Mouse (Mus musculus) embryonic facial prominence, embryonic 15.5 days (tissue): ENCODE data around the gene Pstpip1. TPM values are rescaled to one million over a fixed set of nuclear protein-coding genes. Genes with fewer than 3 reads are reported as not detected.

Experiments
- ATAC-seq: fragments of 200-750 bp; cut with Nextera tagmentation; 2 replicates; pipeline ENCODE4 v1.8.0; 2017; ENCODE audit warnings: low read depth, moderate TSS enrichment; ENCODE audit not compliant: insufficient number of reproducible peaks, low FRiP score, low TSS enrichment
- H3K27ac ChIP-seq: fragments of 300-500 bp; sonication (generic); replicated peaks from 2 replicates; pipeline ENCODE4 v1.5.1; 2015; ENCODE audit warnings: mild to moderate bottlenecking, inconsistent platforms
- H3K27me3 ChIP-seq: fragments of 300-500 bp; sonication (generic); 2 replicates; pipeline ENCODE4 v1.6.1; 2015; ENCODE audit warnings: inconsistent platforms
- H3K36me3 ChIP-seq: fragments of 300-500 bp; sonication (generic); 2 replicates; pipeline ENCODE4 v1.6.1; 2015; ENCODE audit warnings: mild to moderate bottlenecking, inconsistent platforms
- H3K4me1 ChIP-seq: fragments of 300-500 bp; sonication (generic); 2 replicates; pipeline ENCODE4 v1.6.1; 2015; ENCODE audit warnings: inconsistent platforms
- H3K4me2 ChIP-seq: fragments of 300-500 bp; sonication (generic); replicated peaks from 2 replicates; pipeline ENCODE4 v1.6.1; 2015; ENCODE audit warnings: mild to moderate bottlenecking, inconsistent platforms
- H3K4me3 ChIP-seq: fragments of 300-500 bp; sonication (generic); replicated peaks from 2 replicates; pipeline ENCODE4 v1.5.1; 2015; ENCODE audit warnings: mild to moderate bottlenecking, inconsistent platforms
- H3K9ac ChIP-seq: fragments of 300-500 bp; sonication (generic); 2 replicates; pipeline ENCODE4 v1.6.1; 2015; ENCODE audit warnings: inconsistent platforms
- H3K9me3 ChIP-seq: fragments of 300-500 bp; sonication (generic); replicated peaks from 2 replicates; pipeline ENCODE4 v1.6.1; 2016; ENCODE audit warnings: inconsistent platforms
- WGBS: fragments of 180-500 bp; shearing (Covaris S2); methylation state at CpG from one replicate; pipeline ENCODE4 v1.1.7; 2015; 5-methylcytosine and 5-hydroxymethylcytosine counted together
- polyA plus RNA-seq: library from polyadenylated mRNA; unstranded; fragments of >200 nt; fragmentation: Nextera tagmentation; extraction: Ambion mirVana; gene quantifications from 2 replicates; pipeline ENCODE4 v1.2.1, GENCODE M21; 2015

Gene Pstpip1
- polyA plus RNA-seq, 1 experiment from 2014 or later: 4.6 TPM

GRCm38 (mm10) chr9:56128331-56128730 lies 38.6 kb downstream of the Pstpip1 start:
- Histone ChIP-seq H3K27me3 (no peaks in the 10 kb centered on the region), H3K9ac (no peak overlapping the region), H3K9me3 (no peaks in the 10 kb centered on the region), H3K4me3 (no peak overlapping the region), H3K4me2 (no peak overlapping the region), H3K27ac (no peak overlapping the region), H3K36me3 (peaks cover 52% of the 10 kb centered on the region), H3K4me1 (0 out of 2 replicates have a peak, but pooled peaks cover 8% of the 10 kb centered on the region)
- WGBS: 91% methylated on average over 9 of the region's 9 CpGs
- ATAC-seq: no peak

GRCm38 (mm10) chr9:56129951-56130350 lies 40.2 kb downstream of the Pstpip1 start:
- no peaks in the 10 kb centered on the region for H3K9me3 ChIP-seq
- WGBS: 98% methylated on average over 3 of the region's 3 CpGs
- peaks cover 68% of the 10 kb centered on the region for H3K36me3 ChIP-seq
- no peak overlapping the region for H3K4me3 ChIP-seq
- H3K4me1 ChIP-seq: 0 out of 2 replicates have a peak, but pooled peaks cover 1% of the 10 kb centered on the region
- H3K4me2 ChIP-seq: no peak overlapping the region
- H3K9ac ChIP-seq: no peak overlapping the region
- H3K27ac ChIP-seq: no peak overlapping the region
- no peaks in the 10 kb centered on the region for H3K27me3 ChIP-seq
- no peak for ATAC-seq

DNA sequence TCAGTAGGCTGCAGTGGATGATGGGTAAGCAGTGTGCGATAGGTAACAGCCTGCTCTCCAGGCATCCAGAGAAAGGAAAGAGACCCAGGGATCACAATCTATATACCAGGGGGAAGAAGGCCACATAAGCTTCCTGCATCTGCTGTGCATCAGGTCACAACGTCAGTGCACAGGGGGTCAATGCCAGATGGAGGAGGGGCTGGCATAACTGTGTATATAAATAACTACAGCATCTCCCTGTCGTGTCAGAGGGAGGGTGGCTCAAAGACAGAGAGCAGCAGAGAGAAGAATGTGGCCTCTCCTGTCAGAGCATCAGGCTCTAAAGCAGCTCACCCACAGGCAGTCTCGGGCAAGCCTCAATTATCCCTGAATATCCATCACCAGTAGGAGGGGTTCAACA lies 40.8 kb downstream of the Pstpip1 start:
- Histone ChIP-seq H3K4me1 (no peaks in the 10 kb centered on the region), H3K4me2 (no peak overlapping the region), H3K9me3 (no peaks in the 10 kb centered on the region), H3K27me3 (no peaks in the 10 kb centered on the region), H3K27ac (no peak overlapping the region), H3K9ac (no peak overlapping the region), H3K36me3 (peaks cover 73% of the 10 kb centered on the region), H3K4me3 (no peak overlapping the region)
- no peak for ATAC-seq
- 55% methylated on average over 4 of the region's 4 CpGs for WGBS

DNA sequence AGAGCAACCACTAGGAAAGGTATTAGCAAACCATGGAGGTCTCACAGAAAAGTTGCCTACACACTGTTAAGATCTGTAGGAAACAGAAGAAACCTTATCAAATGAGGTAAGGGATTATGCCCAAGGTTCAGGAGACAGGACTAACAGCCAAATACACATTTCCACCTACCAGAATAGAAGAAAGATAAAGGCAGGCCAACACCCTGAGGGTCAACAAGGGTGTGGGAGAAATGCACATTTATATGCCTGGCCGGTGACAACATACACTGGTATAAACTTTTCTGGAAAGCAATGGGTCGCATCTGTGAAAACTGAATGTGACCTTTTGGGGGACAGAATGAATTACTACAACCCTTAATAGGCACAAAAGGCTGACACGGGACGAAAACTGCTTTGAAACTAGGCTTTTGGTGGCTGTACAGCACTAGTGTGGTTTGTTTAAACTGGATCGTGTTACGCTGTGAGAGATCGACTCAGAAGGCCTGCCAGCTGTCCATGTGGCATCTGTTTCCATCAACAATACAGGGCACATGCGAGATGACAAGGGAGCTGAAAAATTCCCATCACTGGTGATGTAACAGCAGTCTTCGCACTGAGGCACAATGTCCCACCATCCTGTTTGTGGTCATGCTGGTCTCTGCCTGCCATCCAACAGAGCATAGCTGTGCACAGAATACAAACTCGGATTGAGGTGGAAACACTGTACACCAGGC lies 42.2 kb downstream of the Pstpip1 start:
- Histone ChIP-seq H3K27ac (no peak overlapping the region), H3K4me1 (no peaks in the 10 kb centered on the region), H3K9me3 (no peaks in the 10 kb centered on the region), H3K36me3 (peaks cover 86% of the 10 kb centered on the region), H3K4me3 (no peak overlapping the region), H3K27me3 (no peaks in the 10 kb centered on the region), H3K9ac (no peak overlapping the region), H3K4me2 (no peak overlapping the region)
- 48% methylated on average over 10 of the region's 10 CpGs for WGBS
- ATAC-seq: no peak

GRCm38 (mm10) chr9:56133970-56134369 lies 44.2 kb downstream of the Pstpip1 start:
- H3K27ac ChIP-seq: 0 out of 2 replicates have a peak overlapping the region, but pooled peaks have one; percentile 22
- no peaks in the 10 kb centered on the region for H3K4me1 ChIP-seq
- peaks cover 73% of the 10 kb centered on the region for H3K36me3 ChIP-seq
- no peaks in the 10 kb centered on the region for H3K27me3 ChIP-seq
- no peak for ATAC-seq
- no peak overlapping the region for H3K4me3 ChIP-seq
- no peak overlapping the region for H3K4me2 ChIP-seq
- 81% methylated on average over 5 of the region's 5 CpGs for WGBS
- H3K9me3 ChIP-seq: no peaks in the 10 kb centered on the region
- no peak overlapping the region for H3K9ac ChIP-seq

DNA sequence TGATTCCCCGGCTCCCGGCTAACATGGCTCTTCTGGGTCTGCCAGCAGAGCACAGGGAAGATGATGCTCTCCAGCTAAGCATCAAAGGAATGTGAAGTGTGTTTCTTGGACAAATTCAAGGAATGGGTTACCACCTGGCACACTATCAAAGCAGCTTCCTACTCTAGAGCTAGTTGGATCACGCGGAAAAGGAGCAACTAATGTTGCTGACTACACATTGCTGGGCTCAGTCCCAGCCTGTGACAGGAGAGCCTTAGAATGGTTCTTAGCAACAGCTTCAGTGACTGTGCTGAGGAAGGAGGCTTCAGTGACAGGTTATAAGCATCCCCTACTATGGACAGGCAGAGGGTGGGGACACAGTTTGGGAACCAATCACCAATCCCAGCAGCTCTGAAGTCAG lies 44.9 kb downstream of the Pstpip1 start:
- H3K4me3 ChIP-seq: no peak overlapping the region
- H3K9me3 ChIP-seq: no peaks in the 10 kb centered on the region
- 0 out of 2 replicates have a peak overlapping the region, but pooled peaks have one; percentile 22 for H3K27ac ChIP-seq
- H3K9ac ChIP-seq: no peak overlapping the region
- no peak overlapping the region for H3K4me2 ChIP-seq
- ATAC-seq: no peak
- H3K27me3 ChIP-seq: no peaks in the 10 kb centered on the region
- H3K4me1 ChIP-seq: no peaks in the 10 kb centered on the region
- peaks cover 69% of the 10 kb centered on the region for H3K36me3 ChIP-seq
- WGBS: 78% methylated on average over 4 of the region's 4 CpGs

DNA sequence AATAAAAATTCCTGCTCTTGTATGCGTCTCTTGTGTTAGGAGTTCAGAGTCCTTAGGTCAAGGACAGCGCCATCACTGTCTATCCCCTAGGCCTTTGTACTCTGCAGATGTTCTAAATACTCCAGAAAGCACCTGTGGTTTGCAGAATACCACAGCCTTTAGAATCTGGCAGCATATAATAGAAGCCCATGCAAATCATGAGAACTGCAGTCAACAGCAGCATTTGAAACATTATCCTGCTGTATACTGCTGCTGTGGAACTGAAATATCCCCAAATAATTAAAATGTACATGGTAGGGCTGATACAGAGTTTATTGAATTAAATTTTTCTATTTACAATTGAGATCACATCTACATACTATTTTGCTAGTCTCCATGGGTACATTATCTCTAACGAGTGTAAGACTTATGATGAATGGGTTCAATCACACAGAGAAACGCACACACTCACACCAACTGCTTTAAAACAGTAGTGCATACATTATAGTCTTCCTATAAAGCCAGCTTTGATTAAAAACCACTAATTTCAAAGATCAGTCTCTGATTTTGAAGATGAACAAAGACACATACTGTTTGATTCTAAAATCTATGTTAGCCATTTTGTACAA lies 45.9 kb downstream of the Pstpip1 start:
- Histone ChIP-seq H3K27ac (no peak overlapping the region), H3K27me3 (no peaks in the 10 kb centered on the region), H3K4me2 (no peak overlapping the region), H3K4me3 (no peak overlapping the region), H3K9ac (no peak overlapping the region), H3K36me3 (peaks cover 67% of the 10 kb centered on the region), H3K4me1 (no peaks in the 10 kb centered on the region), H3K9me3 (no peaks in the 10 kb centered on the region)
- no peak for ATAC-seq
- 89% methylated on average over 4 of the region's 4 CpGs for WGBS

- H3K4me2 ChIP-seq: no peak overlapping the region
- no peaks in the 10 kb centered on the region for H3K9me3 ChIP-seq
- H3K27ac ChIP-seq: no peak overlapping the region
- no peak overlapping the region for H3K4me3 ChIP-seq
- 89% methylated on average over 9 of the region's 9 CpGs for WGBS
- no peak for ATAC-seq
- H3K27me3 ChIP-seq: no peaks in the 10 kb centered on the region
- H3K9ac ChIP-seq: no peak overlapping the region
- peaks cover 62% of the 10 kb centered on the region for H3K36me3 ChIP-seq
- H3K4me1 ChIP-seq: no peaks in the 10 kb centered on the region
Observed at GRCm38 (mm10) chr9:56141776-56142175, 52.0 kb downstream of the Pstpip1 start.

DNA sequence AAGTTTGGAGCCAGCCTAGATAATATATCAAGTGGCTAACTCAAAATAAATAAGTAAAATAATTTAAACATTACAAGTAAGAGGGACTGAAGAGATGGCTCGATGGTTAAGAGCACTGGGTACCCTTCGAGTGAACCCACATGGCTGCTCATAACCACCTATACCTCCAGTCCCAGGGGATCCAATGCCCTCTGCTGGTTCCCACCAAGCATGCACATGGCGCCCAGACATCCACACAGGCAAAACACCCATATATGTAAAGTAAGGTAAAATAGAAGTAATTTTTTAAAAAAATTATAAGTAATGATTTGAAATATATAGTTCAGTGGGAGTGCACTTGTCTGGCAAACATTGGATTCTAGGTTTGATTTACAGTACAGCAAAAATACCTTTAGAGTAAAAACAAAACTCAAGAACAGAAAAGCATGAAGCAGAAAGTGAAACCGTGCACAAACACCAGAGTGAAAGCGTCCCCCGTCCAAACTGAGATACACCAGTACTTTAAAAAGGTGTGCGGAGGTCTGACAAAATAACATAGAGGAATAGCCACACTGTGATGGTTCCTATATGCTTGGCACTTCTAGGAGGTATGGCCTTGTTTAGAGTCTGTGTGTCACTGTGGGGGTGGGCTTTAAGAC lies 54.7 kb downstream of the Pstpip1 start:
- Histone ChIP-seq H3K9ac (no peak overlapping the region), H3K4me1 (0 out of 2 replicates have a peak, but pooled peaks cover 3% of the 10 kb centered on the region), H3K36me3 (peaks cover 63% of the 10 kb centered on the region), H3K27ac (no peak overlapping the region), H3K27me3 (no peaks in the 10 kb centered on the region), H3K4me2 (no peak overlapping the region), H3K4me3 (no peak overlapping the region), H3K9me3 (no peaks in the 10 kb centered on the region)
- ATAC-seq: no peak
- 91% methylated on average over 7 of the region's 7 CpGs for WGBS

- H3K4me1 ChIP-seq: 0 out of 2 replicates have a peak, but pooled peaks cover 3% of the 10 kb centered on the region
- H3K27ac ChIP-seq: no peak overlapping the region
- H3K9ac ChIP-seq: no peak overlapping the region
- no peaks in the 10 kb centered on the region for H3K27me3 ChIP-seq
- H3K36me3 ChIP-seq: peaks cover 51% of the 10 kb centered on the region
- no peaks in the 10 kb centered on the region for H3K9me3 ChIP-seq
- no peak overlapping the region for H3K4me3 ChIP-seq
- no peak overlapping the region for H3K4me2 ChIP-seq
- 85% methylated on average over 16 of the region's 16 CpGs for WGBS
- ATAC-seq: no peak
Observed at GRCm38 (mm10) chr9:56146326-56146923, 56.7 kb downstream of the Pstpip1 start.
